Mouse (Mus musculus) embryonic facial prominence, embryonic 14.5 days (tissue): ENCODE measurements around the gene Kdm5c. TPM values are rescaled to one million over a fixed set of nuclear protein-coding genes. Genes with fewer than 3 reads are reported as not detected.
A peak's percentile ranks its signal among the peaks of the same experiment; 100 is the strongest.
"Not testable (repeated sequence)": the region's sequence is repeated elsewhere in the genome, so short reads cannot be mapped to it uniquely, and the experiment has no call there.

Source experiments
- ATAC-seq: fragments of 200-750 bp; cut with Nextera tagmentation; 2 replicates; pipeline ENCODE4 v1.8.0; 2017; ENCODE audit warnings: low read depth, moderate number of reproducible peaks, moderate TSS enrichment
- DNase-seq: peaks from one replicate; pipeline ENCODE4 v3.0.0-alpha.2; 2015; ENCODE audit warnings: low spot score
- H3K27ac ChIP-seq: fragments of 300-500 bp; sonication (generic); replicated peaks from 2 replicates; pipeline ENCODE4 v1.5.1; 2014; ENCODE audit warnings: low read depth, mild to moderate bottlenecking, low read length, moderate library complexity
- H3K27me3 ChIP-seq: fragments of 300-500 bp; sonication (generic); replicated peaks from 2 replicates; pipeline ENCODE4 v1.6.1; 2014; ENCODE audit warnings: low read length; ENCODE audit not compliant: control insufficient read depth, insufficient read depth
- H3K36me3 ChIP-seq: fragments of 300-500 bp; sonication (generic); 2 replicates; pipeline ENCODE4 v1.6.1; 2014; ENCODE audit warnings: low read length, mixed read lengths; ENCODE audit not compliant: control insufficient read depth, insufficient read depth
- H3K4me1 ChIP-seq: fragments of 300-500 bp; sonication (generic); 2 replicates; pipeline ENCODE4 v1.6.1; 2014; ENCODE audit warnings: antibody characterized with exemption, low read length; ENCODE audit not compliant: control insufficient read depth, insufficient read depth
- H3K4me2 ChIP-seq: fragments of 300-500 bp; sonication (generic); 2 replicates; pipeline ENCODE4 v1.6.1; 2014; ENCODE audit warnings: low read depth, mild to moderate bottlenecking, low read length, moderate library complexity, mixed read lengths
- H3K4me3 ChIP-seq: fragments of 300-500 bp; sonication (generic); 2 replicates; pipeline ENCODE4 v1.5.1; 2014; ENCODE audit warnings: low read depth, mild to moderate bottlenecking, low read length
- H3K9ac ChIP-seq: fragments of 300-500 bp; sonication (generic); 2 replicates; pipeline ENCODE4 v1.6.1; 2014; ENCODE audit warnings: low read depth, mild to moderate bottlenecking, low read length, moderate library complexity, mixed read lengths
- H3K9me3 ChIP-seq: fragments of 300-500 bp; sonication (generic); 2 replicates; pipeline ENCODE4 v1.6.1; 2016; ENCODE audit warnings: low read length; ENCODE audit not compliant: control insufficient read depth
- WGBS: fragments of 180-500 bp; shearing (Covaris S2); extraction: QIAGEN DNeasy Blood & Tissue Kit; methylation state at CpG from one replicate; pipeline ENCODE4 v1.1.7; 2014; 5-methylcytosine and 5-hydroxymethylcytosine counted together
- polyA plus RNA-seq: library from polyadenylated mRNA; unstranded; fragments of >200 nt; fragmentation: Nextera tagmentation; extraction: Ambion mirVana; gene quantifications from 2 replicates; pipeline ENCODE4 v1.2.1, GENCODE M21; 2014

Kdm5c gene
- polyA plus RNA-seq, 1 experiment from 2014 or later, result 24.9 TPM

- not testable (repeated sequence) for H3K27ac ChIP-seq, H3K4me2 ChIP-seq, H3K4me3 ChIP-seq, ATAC-seq, H3K9me3 ChIP-seq, H3K4me1 ChIP-seq, DNase-seq, H3K9ac ChIP-seq, H3K27me3 ChIP-seq
- peaks cover 94% of the 10 kb centered on the region for H3K36me3 ChIP-seq
- WGBS, result 74% methylated on average over 6 of the region's 6 CpGs
These were observed 10.3 kb downstream of the Kdm5c start for GRCm38 (mm10) chrX:152243140-152243539.

- no peak overlapping the region for H3K4me2 ChIP-seq
- no peak overlapping the region for H3K9ac ChIP-seq
- 92% methylated on average over 2 of the region's 2 CpGs for WGBS
- no peaks in the 10 kb centered on the region for H3K9me3 ChIP-seq
- ATAC-seq (no peak), DNase-seq (no peak)
- H3K36me3 ChIP-seq, result peaks cover 95% of the 10 kb centered on the region
- no peak overlapping the region for H3K27ac ChIP-seq
- no peak overlapping the region for H3K4me3 ChIP-seq
- H3K27me3 ChIP-seq, result no peaks in the 10 kb centered on the region
- no peaks in the 10 kb centered on the region for H3K4me1 ChIP-seq
These were observed 11.8 kb downstream of the Kdm5c start for GRCm38 (mm10) chrX:152244492-152245189.

GRCm38 (mm10) chrX:152271189-152271588, 38.4 kb downstream of the Kdm5c start:
- Histone ChIP-seq H3K4me2 (no peak overlapping the region), H3K9me3 (no peaks in the 10 kb centered on the region), H3K27me3 (no peaks in the 10 kb centered on the region), H3K4me3 (no peak overlapping the region), H3K9ac (no peak overlapping the region), H3K27ac (no peak overlapping the region), H3K4me1 (no peaks in the 10 kb centered on the region), H3K36me3 (peaks cover 94% of the 10 kb centered on the region)
- DNase-seq, result no peak
- ATAC-seq, result no peak
- 93% methylated on average over 9 of the region's 11 CpGs for WGBS

DNA sequence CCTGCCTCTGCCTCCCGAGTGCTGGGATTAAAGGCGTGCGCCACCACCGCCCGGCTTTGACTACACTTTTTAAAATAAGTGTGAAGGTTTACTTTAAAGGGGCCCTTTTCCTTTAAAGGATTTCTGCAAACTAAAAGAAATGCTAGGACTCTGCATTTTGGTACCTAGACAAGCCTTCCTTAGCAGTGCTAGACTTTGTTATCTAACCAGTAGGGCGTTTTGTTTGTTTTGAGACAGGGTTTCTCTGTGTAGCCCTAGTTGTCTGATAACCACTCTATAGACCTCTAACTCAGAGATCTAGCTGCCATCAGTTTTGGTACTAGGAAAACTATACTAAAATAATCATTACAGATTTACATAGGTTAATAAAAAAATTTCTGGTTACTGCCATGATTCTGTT, 46.6 kb downstream of the Kdm5c start:
- Histone ChIP-seq H3K36me3 (peaks cover 18% of the 10 kb centered on the region), H3K4me1 (no peaks in the 10 kb centered on the region), H3K4me2 (no peak overlapping the region), H3K9me3 (no peaks in the 10 kb centered on the region), H3K27ac (no peak overlapping the region), H3K27me3 (no peaks in the 10 kb centered on the region), H3K9ac (no peak overlapping the region), H3K4me3 (no peak overlapping the region)
- WGBS, result 90% methylated on average over 6 of the region's 6 CpGs
- DNase-seq, result no peak
- no peak for ATAC-seq

DNA sequence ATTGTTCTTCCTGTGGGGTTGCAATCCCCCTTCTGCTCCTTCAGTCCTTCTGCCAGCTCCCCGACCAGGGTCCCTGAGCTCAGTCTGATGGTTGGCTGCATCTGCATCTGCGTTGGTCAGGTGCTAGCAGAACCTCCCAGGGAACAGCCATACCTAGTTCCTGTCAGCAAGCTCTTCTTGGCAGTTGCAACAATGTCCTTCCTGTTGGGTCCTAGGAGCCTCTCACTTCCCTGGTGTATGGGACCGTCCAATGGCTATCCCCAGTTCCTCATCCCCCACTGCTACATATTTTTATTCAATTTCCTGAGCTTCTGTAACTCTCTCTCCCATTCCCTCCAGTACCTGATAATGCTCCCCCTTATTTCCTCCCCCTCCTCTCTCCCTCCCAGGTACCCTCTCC, 51.9 kb downstream of the Kdm5c start:
- Histone ChIP-seq H3K4me2 (no peak overlapping the region), H3K27ac (no peak overlapping the region), H3K36me3 (no peaks in the 10 kb centered on the region), H3K27me3 (no peaks in the 10 kb centered on the region), H3K4me3 (no peak overlapping the region), H3K4me1 (no peaks in the 10 kb centered on the region), H3K9me3 (no peaks in the 10 kb centered on the region), H3K9ac (no peak overlapping the region)
- DNase-seq (no peak), ATAC-seq (no peak)
- WGBS, result 80% methylated on average over 3 of the region's 3 CpGs

GRCm38 (mm10) chrX:152287026-152287425, 54.2 kb downstream of the Kdm5c start:
- H3K4me1 ChIP-seq, ATAC-seq, H3K27ac ChIP-seq, H3K9me3 ChIP-seq, H3K4me3 ChIP-seq, H3K4me2 ChIP-seq, DNase-seq, H3K9ac ChIP-seq, H3K27me3 ChIP-seq, H3K36me3 ChIP-seq: not testable (repeated sequence)
- WGBS, result 65% methylated on average over 1 of the region's 1 CpGs

DNA sequence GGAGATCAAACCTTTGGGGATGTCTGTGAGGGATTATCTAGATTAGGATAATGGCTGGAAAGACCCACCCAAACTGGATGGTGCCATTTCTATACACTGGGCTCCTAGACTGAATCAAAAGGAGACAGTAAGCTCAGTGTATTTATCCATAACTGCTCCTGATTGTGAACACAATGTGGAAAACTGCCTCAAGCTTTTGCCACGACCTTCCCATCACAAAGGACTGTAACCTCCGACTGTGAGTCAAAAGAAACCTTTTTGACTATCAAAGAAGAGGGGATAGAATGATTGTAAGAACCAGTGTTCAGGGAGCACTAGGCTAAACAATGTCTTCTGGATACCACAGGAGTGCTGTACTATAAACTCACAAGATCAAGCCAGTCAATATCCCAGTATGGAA, 73.4 kb downstream of the Kdm5c start:
- Histone ChIP-seq H3K27me3 (no peaks in the 10 kb centered on the region), H3K9me3 (no peaks in the 10 kb centered on the region), H3K4me2 (no peak overlapping the region), H3K4me3 (no peak overlapping the region), H3K27ac (no peak overlapping the region), H3K9ac (no peak overlapping the region), H3K4me1 (no peaks in the 10 kb centered on the region), H3K36me3 (no peaks in the 10 kb centered on the region)
- no peak for DNase-seq
- 70% methylated on average over 2 of the region's 2 CpGs for WGBS
- no peak for ATAC-seq

DNA sequence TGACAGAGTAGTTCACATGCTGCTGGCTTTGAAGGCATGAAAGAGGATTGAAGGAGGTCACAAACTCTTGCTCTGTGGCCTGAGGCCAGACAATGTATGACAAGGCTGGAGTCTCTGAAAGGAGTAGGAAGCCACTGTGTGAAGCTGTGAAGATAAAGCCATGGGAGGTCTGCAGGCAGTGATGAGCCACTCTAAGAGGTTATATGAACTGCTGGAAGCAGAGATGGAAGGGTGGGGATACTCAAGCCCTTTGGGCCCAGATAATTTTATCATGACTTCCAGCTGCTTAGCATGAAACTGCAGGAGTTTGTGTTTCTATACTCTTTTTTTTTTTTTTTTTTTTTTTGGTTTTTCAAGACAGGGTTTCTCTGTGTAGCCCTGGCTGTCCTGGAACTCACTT, 74.6 kb downstream of the Kdm5c start:
- Histone ChIP-seq H3K27ac (no peak overlapping the region), H3K36me3 (no peaks in the 10 kb centered on the region), H3K4me3 (no peak overlapping the region), H3K27me3 (no peaks in the 10 kb centered on the region), H3K4me1 (no peaks in the 10 kb centered on the region), H3K4me2 (no peak overlapping the region), H3K9me3 (no peaks in the 10 kb centered on the region), H3K9ac (no peak overlapping the region)
- ATAC-seq (no peak), DNase-seq (no peak)

DNA sequence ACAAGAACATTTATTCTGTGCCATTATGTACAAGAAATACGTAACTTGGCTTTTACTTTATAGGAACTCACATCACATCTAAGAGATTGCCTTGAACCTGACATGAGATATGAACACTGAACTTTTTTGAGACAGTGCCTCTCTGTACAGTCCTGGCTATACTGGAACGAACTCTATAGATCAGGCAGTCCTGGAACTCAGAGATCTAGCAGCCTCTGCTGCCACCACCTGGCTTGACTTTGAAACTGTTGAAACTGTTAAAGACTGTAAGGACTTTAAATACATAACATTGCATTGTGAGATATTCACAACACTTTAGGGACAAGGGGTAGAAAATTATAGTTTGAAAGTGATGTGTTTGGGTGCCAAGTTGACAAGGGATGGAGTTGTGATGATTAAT, 75.1 kb downstream of the Kdm5c start:
- H3K27me3 ChIP-seq, result no peaks in the 10 kb centered on the region
- H3K4me2 ChIP-seq, result no peak overlapping the region
- H3K9me3 ChIP-seq, result no peaks in the 10 kb centered on the region
- whole genome bisulfite sequencing, result 66% methylated on average over 2 of the region's 2 CpGs
- no peak overlapping the region for H3K27ac ChIP-seq
- no peak overlapping the region for H3K9ac ChIP-seq
- H3K4me1 ChIP-seq, result no peaks in the 10 kb centered on the region
- DNase-seq (peak; percentile 25), ATAC-seq (no peak)
- no peak overlapping the region for H3K4me3 ChIP-seq
- H3K36me3 ChIP-seq, result no peaks in the 10 kb centered on the region
